Mouse (Mus musculus): ENCODE results near the gene Arhgef2.

The Arhgef2 gene

GRCm38 (mm10) chr3:88684236-88684979 lies 78.6 kb downstream of the Arhgef2 start:
- no peak for DNase-seq

- peak; percentile 98 for DNase-seq
Measured at GRCm38 (mm10) chr3:88684980-88685941, 79.5 kb downstream of the Arhgef2 start, which contains the start of gene Khdc4. Gene Khdc4 (plus strand): TSS chr3:88685803.

GRCm38 (mm10) chr3:88685958-88686451 lies 80.2 kb downstream of the Arhgef2 start:
- DNase-seq = peak; percentile 47 to 58

GRCm38 (mm10) chr3:88686734-88687611 lies 81.2 kb downstream of the Arhgef2 start:
- no peak for DNase-seq

GRCm38 (mm10) chr3:88689079-88689478 lies 83.3 kb downstream of the Arhgef2 start:
- no peak for DNase-seq

- no peak for DNase-seq
Measured at GRCm38 (mm10) chr3:88695545-88695944, 89.8 kb downstream of the Arhgef2 start.

Data from lung, adult 18-20 months (tissue).